Mouse (Mus musculus): Measurements from ENCODE around the gene Slc9a1. TPM values are rescaled to one million over a fixed set of nuclear protein-coding genes. Genes with fewer than 3 reads are reported as not detected.

The Slc9a1 gene
- total and polyA plus RNA-seq, 3 experiments, result 3.1 to 14.0 TPM; not detected in 1

DNA sequence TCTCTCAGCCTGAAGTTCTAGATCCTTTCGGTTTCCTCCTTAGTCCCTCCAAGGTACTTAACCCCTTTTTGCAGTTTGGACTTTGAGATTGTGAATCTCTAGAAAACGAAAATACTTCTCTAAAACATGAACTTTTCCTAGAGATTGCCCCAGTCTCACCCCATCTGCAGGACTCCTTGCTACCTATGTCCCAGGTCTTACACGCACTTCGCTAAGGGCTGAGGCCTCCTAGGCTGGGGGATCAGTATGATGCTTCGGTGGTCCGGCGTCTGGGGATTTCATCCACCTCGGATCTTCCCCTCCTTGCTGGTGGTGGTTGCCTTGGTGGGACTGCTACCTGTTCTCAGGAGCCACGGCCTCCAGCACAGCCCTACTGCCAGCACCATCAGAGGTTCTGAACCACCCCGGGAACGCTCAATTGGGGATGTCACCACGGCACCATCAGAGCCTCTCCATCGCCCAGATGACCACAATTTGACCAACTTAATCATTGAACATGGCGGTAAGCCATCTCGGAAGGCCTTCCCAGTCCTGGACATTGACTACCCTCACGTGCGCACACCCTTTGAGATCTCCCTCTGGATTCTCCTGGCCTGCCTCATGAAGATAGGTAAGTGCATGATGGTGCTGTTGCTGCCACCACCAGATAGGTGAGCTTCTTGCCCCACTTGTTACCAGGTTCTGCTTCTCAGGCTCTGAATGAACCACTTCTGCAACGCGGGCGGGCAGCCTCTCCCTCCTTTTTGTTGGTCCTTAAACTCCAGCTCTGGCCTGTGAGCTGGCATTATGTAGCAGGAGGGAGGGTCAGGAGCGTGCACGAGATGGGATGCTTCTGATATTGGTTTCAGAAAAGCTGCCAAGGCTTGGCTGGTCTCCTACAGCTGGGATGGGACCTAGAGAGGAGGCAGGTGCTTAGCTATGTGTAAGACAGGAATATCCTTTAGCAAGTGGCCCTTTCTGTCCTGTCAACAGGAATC, 1.1 kb downstream of the Slc9a1 start:
- H3K27ac ChIP-seq (ENCODE audit: control insufficient read depth, low read depth, low read length), result no peak overlapping the region
- H3K79me2 ChIP-seq (ENCODE audit: control insufficient read depth, insufficient read depth, low read length, poor library complexity), result peaks cover 31% of the 10 kb centered on the region
- H3K27me3 ChIP-seq (ENCODE audit: control insufficient read depth in 1 of 2, insufficient read depth in 2 of 2, low read length in 2 of 2), result no peaks in the 10 kb centered on the region
- TF ChIP-seq USF1 (IDR thresholded peaks at IDR 0.05; ENCODE audit: low read depth, low read length) (no peak), TBP (IDR thresholded peaks at IDR 0.05; ENCODE audit: low read depth, low read length) (no peak), TCF12 (IDR thresholded peaks at IDR 0.05; ENCODE audit: low read depth, low read length) (0 out of 2 replicates have a peak, but pooled peaks have one; percentile 10), HCFC1 (IDR thresholded peaks at IDR 0.05; ENCODE audit: low read depth, low read length) (no peak), GABPA (IDR thresholded peaks at IDR 0.05; ENCODE audit: low read depth, low read length) (no peak), ZC3H11A (IDR thresholded peaks at IDR 0.05; ENCODE audit: low read depth, low read length) (no peak), UBTF (IDR thresholded peaks at IDR 0.05; ENCODE audit: borderline replicate concordance, insufficient read depth, low read depth, low read length) (no peak), MXI1 (IDR thresholded peaks at IDR 0.05; ENCODE audit: low read depth, low read length) (peak; percentile 38), POLR2AphosphoS5 (IDR thresholded peaks at IDR 0.05; ENCODE audit: borderline replicate concordance, low read depth, low read length) (no peak), ZNF384 (IDR thresholded peaks at IDR 0.05; ENCODE audit: low read depth, low read length) (no peak), TAL1 (IDR thresholded peaks at IDR 0.05; ENCODE audit: low read length) (peak; percentile 48), MAX (IDR thresholded peaks at IDR 0.05; ENCODE audit: low read length) (0 out of 2 replicates have a peak, but pooled peaks have one; percentile 25), POLR2A (IDR thresholded peaks at IDR 0.05; ENCODE audit: control insufficient read depth in 1 of 2, insufficient read depth in 1 of 2, low read depth in 1 of 2, low read length in 2 of 2, poor library complexity in 1 of 2) (no peak), JUND (IDR thresholded peaks at IDR 0.05; ENCODE audit: low read depth, low read length) (no peak), ETS1 (IDR thresholded peaks at IDR 0.05; ENCODE audit: low read depth, low read length) (no peak), BHLHE40 (IDR thresholded peaks at IDR 0.05; ENCODE audit: borderline replicate concordance, low read depth, low read length) (peak; percentile 76), POLR2AphosphoS2 (IDR thresholded peaks at IDR 0.05; ENCODE audit: low read length) (no peak), NELFE (IDR thresholded peaks at IDR 0.05; ENCODE audit: low read depth, low read length) (no peak), CHD1 (IDR thresholded peaks at IDR 0.05; ENCODE audit: low read depth, low read length) (0 out of 2 replicates have a peak, but pooled peaks have one; percentile 24)
- H3K4me3 ChIP-seq (ENCODE audit: control insufficient read depth in 1 of 2, insufficient read depth in 1 of 2, low read depth in 2 of 2, low read length in 2 of 2), result peak overlapping the region; percentile 70
- peaks cover 0 to 37% of the 10 kb centered on the region in 2 experiments; a peak in 2 of 4 replicates for H3K36me3 ChIP-seq (ENCODE audit: control insufficient read depth in 1 of 2, insufficient read depth in 2 of 2, low read length in 2 of 2)
- H3K4me1 ChIP-seq (ENCODE audit: control insufficient read depth in 1 of 2, insufficient read depth in 2 of 2, low read length in 2 of 2), result peaks cover 21 to 47% of the 10 kb centered on the region in 2 experiments
- H3K9me3 ChIP-seq (replicated peaks; ENCODE audit: insufficient read depth, low read length), result no peaks in the 10 kb centered on the region
- peak; percentile 58 for DNase-seq (ENCODE audit: low read depth, low spot score)
- H3K9ac ChIP-seq (ENCODE audit: control insufficient read depth, low read depth, low read length, poor library complexity, severe bottlenecking), result peak overlapping the region; percentile 76
